Mouse (Mus musculus): ENCODE data around the gene Gnat1.

Gene Gnat1

DNA sequence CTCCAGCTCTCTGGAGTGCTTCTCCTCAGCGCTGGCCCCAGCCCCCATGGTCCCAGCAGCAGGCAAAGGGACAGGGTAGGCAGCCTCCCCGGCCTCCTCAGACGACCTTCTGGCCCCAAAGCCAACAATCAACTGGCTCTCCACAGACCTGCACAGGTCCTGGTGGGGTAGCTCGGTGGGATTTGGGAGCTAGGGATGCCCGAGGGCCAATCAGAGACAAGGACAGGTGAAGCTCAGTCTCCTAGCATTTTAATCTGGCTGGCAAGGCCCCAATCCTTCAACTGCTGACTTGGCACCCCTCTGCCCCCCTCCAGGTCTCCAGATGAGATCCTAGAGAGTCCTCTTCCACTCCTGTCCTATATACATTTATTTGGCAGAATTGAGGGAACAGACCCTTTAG lies at the start of gene Gnat1:
Gene Gnat1, minus strand, starts transcription at position 212 of the 400 bp plus-strand sequence.
- no peak for DNase-seq (ENCODE audit: low spot score)

DNA sequence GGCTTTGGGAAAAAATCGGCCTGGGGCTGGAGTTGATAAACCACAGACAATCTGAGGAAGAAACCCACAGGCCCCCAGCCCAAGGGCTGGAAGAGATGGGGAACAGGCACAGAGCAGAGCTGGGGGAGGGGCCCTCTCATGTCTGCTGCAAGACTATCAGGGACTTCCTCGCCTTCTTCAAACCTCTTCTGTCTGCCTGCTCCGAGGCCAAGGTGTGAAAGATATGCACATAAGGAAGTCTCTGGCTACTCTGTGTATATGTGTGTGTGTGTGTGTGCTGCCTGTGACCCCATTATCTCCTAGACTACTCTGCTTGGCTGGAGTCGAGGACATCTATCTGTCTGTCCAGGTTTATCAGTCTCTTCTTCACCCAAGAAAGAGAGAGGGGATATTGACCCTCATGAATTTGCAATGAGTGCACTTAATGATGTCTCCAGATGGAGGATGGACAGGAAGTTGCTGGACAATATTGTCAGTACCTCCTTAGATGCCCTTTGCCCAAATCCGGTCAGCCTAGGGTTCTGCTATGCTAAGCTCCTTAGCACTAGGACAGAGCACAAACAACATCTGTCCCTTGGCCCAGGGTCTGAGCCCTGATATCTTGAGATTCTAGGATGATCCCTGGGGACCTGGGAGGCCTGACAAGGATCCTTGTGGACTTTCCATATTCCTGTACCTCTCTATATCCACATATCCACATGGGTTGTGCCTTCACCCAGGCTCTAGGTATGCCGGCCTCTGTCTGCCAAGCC lies 49.6 kb upstream of the Gnat1 start:
- DNase-seq (ENCODE audit: low spot score), result no peak

GRCm38 (mm10) chr9:107727041-107727440 lies 47.5 kb upstream of the Gnat1 start:
- no peak for DNase-seq (ENCODE audit: low spot score)

DNA sequence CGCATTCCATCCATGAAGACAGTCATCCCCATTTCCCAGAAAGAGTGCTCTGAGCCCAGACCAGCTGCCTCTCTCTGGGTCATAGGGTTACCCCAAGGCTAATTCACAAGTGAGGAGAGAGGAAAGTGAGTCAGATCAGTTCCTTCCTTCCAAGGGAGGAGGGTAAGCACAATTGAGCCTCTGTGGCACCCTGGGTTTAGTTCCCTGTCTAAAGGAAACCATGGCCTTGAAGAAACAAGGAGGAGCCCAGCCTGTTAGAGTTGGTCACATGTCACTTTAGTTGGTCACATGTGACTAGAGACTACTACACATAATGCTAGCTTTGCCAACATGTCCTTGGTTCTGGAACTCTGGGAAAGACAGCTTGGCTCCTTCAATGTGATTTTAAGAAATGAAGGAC lies 45.3 kb upstream of the Gnat1 start:
- DNase-seq (ENCODE audit: low spot score), result no peak

GRCm38 (mm10) chr9:107723794-107724531 lies 44.5 kb upstream of the Gnat1 start:
- peak; percentile 53 for DNase-seq (ENCODE audit: low spot score)

DNA sequence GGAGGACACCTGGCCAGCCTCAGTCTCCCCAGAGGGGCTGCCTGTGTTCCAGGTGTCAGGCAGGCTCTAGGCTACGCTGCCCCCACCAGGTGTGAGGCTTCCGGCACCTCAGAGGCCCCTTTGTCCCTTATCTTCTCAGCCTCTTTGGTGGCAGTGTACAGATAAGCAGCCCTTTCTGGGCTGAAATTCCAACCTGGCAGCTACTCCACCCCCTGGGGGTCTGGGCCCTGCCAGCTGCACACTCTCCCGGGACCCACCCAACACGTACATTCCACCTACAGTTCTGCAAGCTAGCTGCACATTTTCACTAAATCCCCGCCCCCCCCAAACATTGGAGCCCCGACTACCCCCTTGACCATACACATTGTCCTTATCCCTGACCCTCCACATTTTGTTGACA lies 43.8 kb upstream of the Gnat1 start:
- DNase-seq (ENCODE audit: low spot score), result no peak

- no peak for DNase-seq (ENCODE audit: low spot score)
Measured at GRCm38 (mm10) chr9:107718781-107719540, 39.4 kb upstream of the Gnat1 start.

DNA sequence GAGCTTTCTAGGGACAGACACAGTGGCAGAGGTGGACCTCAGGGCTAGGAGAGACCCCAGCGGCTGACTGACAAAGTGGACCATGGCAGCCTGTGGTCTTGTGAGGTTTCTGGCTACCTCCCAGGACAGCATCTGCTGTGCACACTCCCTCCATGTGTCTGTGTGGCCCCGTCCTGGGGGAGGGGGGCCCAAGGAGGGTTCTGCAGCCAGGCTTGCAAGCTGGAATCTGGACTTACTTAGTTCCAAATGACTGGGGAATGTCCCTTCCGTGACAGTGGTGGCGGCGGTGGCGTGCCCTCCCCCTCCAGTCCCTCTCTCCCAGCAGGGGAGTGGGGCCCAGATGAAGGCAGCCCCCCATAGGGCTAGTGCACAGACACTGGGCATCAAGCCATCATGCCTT lies 37.4 kb upstream of the Gnat1 start:
- DNase-seq (ENCODE audit: low spot score), result no peak

GRCm38 (mm10) chr9:107715632-107716031 lies 36.1 kb upstream of the Gnat1 start:
- no peak for DNase-seq (ENCODE audit: low spot score)

- DNase-seq (ENCODE audit: low spot score), result peak; percentile 68
Measured at GRCm38 (mm10) chr9:107714221-107714952, 34.9 kb upstream of the Gnat1 start.

GRCm38 (mm10) chr9:107709697-107710483 lies 30.4 kb upstream of the Gnat1 start, which contains the start of gene Sema3f:
Gene Sema3f (minus strand): TSS chr9:107710475.
- DNase-seq (ENCODE audit: low spot score), result peak; percentile 83

GRCm38 (mm10) chr9:107709096-107709696 lies 29.7 kb upstream of the Gnat1 start:
- peak; percentile 35 for DNase-seq (ENCODE audit: low spot score)

- no peak for DNase-seq (ENCODE audit: low spot score)
Measured at GRCm38 (mm10) chr9:107708439-107709095, 29.1 kb upstream of the Gnat1 start.

GRCm38 (mm10) chr9:107707701-107708438 lies 28.4 kb upstream of the Gnat1 start:
- peak; percentile 43 for DNase-seq (ENCODE audit: low spot score)

DNA sequence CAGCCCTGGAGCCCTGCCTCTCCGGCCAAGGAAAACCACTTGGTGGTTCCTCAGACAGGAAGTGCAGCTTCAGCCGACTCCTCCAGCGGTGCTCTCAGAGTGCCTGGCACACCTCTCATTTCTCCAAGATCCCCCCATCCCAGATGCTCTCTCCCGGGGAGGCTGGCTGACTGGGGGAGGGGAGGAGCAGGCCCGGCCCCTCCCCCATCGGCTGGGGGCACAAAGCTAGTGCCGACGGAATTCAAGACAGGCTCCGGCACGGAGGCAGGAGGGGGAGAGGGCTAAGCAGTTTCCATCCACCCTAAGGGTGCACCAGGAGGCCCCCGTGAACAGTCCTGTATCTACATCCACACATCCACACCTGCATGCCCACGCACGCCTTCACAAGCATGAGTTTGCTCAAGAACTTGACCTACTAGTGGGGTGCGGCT lies 27.3 kb upstream of the Gnat1 start:
- peak; percentile 66 for DNase-seq (ENCODE audit: low spot score)

GRCm38 (mm10) chr9:107703337-107704122 lies 24.0 kb upstream of the Gnat1 start:
- DNase-seq (ENCODE audit: low spot score), result no peak

GRCm38 (mm10) chr9:107702606-107703185 lies 23.2 kb upstream of the Gnat1 start:
- no peak for DNase-seq (ENCODE audit: low spot score)

DNA sequence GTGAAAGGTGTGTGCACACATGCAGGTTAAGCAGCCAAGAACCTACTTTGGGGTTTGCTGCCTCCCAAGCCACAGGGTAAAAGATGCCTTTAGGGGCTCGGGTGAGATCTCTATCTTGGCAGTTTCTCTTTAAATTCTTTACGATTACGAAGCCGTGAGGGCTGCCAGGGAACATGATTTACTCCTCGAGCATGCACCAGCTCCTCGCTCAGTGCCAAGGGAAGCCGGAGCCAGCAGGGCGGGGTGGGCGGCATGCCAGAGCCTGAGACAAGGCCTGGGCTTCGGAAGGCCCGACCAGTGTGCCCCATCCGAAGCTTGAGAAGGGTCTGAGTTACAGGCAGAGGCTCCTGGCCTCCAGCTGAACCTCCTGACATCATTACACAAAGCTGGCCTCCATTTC lies 22.1 kb upstream of the Gnat1 start:
- DNase-seq (ENCODE audit: low spot score), result no peak

Data from yolk sac, embryonic 10.5 days (tissue).